Mouse (Mus musculus): ENCODE measurements around the gene Mtfp1. TPM values are rescaled to one million over a fixed set of nuclear protein-coding genes. Genes with fewer than 3 reads are reported as not detected.
"Not testable (repeated sequence)": the region's sequence is repeated elsewhere in the genome, so short reads cannot be mapped to it uniquely, and the experiment has no call there.

The Mtfp1 gene
- polyA plus RNA-seq, 1 experiment from 2014 or later, result 8.7 TPM

DNA sequence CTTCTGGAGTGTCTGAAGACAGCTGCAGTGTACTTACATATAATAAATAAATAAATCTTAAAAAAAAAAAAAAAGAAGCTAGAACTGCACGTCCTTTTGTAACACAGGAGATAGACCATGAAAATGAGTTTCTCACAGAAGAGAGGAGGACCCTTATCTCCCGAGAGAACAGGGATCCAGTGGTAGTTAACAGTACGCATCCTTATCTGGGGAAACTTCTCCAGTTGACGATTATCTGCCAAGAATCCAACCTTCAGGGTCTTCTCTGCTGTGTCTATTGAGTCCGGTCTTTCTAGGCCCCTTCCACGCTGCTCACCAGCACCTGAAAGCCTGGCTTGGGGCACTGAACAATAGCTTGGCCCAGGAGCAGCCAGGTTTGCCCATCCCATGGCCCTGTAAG, 18.7 kb upstream of the Mtfp1 start:
- H3K9ac ChIP-seq (replicated peaks), result no peak overlapping the region
- WGBS, result 81% methylated on average over 6 of the region's 6 CpGs
- H3K27me3 ChIP-seq, result peaks cover 30% of the 10 kb centered on the region
- no peak overlapping the region for H3K27ac ChIP-seq
- H3K9me3 ChIP-seq, result no peaks in the 10 kb centered on the region
- no peak for ATAC-seq (ENCODE audit: insufficient number of reproducible peaks, insufficient read depth, low FRiP score, low TSS enrichment, low read depth)
- H3K4me3 ChIP-seq (replicated peaks), result no peak overlapping the region
- peaks cover 10% of the 10 kb centered on the region; the same call in 1 of the 2 replicates for H3K4me1 ChIP-seq (replicated peaks)
- no peak overlapping the region for H3K4me2 ChIP-seq
- peaks cover 16% of the 10 kb centered on the region; the same call in 1 of the 2 replicates for H3K36me3 ChIP-seq

DNA sequence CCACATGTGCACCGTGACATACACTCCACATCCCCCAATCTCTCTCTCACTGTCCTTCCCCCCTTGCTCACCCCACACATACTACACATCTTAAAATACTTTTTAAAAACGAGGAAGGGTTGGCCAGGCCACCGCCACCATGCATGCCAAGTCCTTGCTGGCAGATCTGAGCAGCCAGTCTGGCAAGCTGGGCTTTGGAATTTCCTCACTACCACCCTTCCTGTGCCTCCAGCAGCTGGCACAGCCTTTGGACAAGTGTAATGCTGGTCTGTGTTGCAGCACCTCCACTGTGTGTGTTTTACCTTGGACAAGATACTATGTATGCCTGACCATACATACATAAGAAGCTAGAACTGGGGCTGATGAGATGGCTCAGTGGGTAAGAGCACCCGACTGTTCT, 18.3 kb upstream of the Mtfp1 start:
- H3K9me3 ChIP-seq, result no peaks in the 10 kb centered on the region
- no peak for ATAC-seq (ENCODE audit: insufficient number of reproducible peaks, insufficient read depth, low FRiP score, low TSS enrichment, low read depth)
- peaks cover 26% of the 10 kb centered on the region for H3K27me3 ChIP-seq
- no peak overlapping the region for H3K27ac ChIP-seq
- no peak overlapping the region for H3K9ac ChIP-seq (replicated peaks)
- 86% methylated on average over 4 of the region's 4 CpGs for WGBS
- peaks cover 10% of the 10 kb centered on the region; the same call in 1 of the 2 replicates for H3K4me1 ChIP-seq (replicated peaks)
- no peak overlapping the region for H3K4me3 ChIP-seq (replicated peaks)
- no peak overlapping the region for H3K4me2 ChIP-seq
- peaks cover 21% of the 10 kb centered on the region; the same call in 1 of the 2 replicates for H3K36me3 ChIP-seq

DNA sequence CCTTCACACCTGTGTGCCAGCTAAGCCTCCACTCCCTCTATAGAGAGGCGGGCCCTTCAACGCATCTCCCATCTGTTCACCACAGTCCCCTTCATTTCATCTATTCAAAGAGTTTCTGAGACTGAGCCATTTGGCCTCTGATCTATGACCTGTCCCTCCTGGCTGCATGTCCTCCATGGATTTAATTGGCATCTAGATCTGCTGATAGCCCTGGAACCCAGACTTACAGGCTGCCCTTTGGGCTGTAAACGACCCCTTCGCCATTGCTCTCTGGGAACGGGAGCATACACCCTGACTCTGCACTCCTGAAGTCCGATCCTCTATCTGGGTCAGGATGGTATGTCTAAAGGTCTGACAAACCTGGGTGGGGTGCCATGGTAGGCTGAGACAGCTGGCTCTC, 17.6 kb upstream of the Mtfp1 start:
- peaks cover 23% of the 10 kb centered on the region; the same call in 1 of the 2 replicates for H3K36me3 ChIP-seq
- WGBS, result 62% methylated on average over 6 of the region's 6 CpGs
- no peaks in the 10 kb centered on the region for H3K9me3 ChIP-seq
- no peak overlapping the region for H3K4me3 ChIP-seq (replicated peaks)
- no peak overlapping the region for H3K27ac ChIP-seq
- H3K27me3 ChIP-seq, result peaks cover 19% of the 10 kb centered on the region
- H3K9ac ChIP-seq (replicated peaks), result no peak overlapping the region
- peaks cover 7% of the 10 kb centered on the region; the same call in 1 of the 2 replicates for H3K4me1 ChIP-seq (replicated peaks)
- no peak for ATAC-seq (ENCODE audit: insufficient number of reproducible peaks, insufficient read depth, low FRiP score, low TSS enrichment, low read depth)
- no peak overlapping the region for H3K4me2 ChIP-seq

DNA sequence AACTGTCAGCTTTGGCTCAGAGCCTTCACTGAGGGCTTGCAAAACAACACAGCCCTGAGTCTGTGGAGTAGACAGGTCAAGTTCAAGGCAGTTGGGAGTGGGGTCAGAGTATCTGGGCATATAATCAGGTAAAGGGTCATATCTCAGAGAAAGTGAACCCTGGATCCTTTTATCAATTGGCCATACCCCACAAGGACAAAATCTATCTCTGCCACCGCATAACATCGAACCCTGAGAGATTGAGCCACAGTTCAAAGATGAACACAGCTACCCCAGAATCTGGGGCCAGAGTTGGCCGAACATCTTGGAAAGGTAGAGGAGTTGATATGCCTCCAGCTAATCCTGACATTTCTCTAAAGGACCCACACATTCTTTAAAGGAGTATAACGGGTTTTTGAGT, 16.8 kb upstream of the Mtfp1 start:
- 90% methylated on average over 4 of the region's 4 CpGs for WGBS
- H3K4me1 ChIP-seq (replicated peaks), result no peaks in the 10 kb centered on the region
- H3K9ac ChIP-seq (replicated peaks), result no peak overlapping the region
- H3K27ac ChIP-seq, result no peak overlapping the region
- ATAC-seq (ENCODE audit: insufficient number of reproducible peaks, insufficient read depth, low FRiP score, low TSS enrichment, low read depth), result no peak
- no peaks in the 10 kb centered on the region for H3K9me3 ChIP-seq
- H3K4me3 ChIP-seq (replicated peaks), result no peak overlapping the region
- peaks cover 23% of the 10 kb centered on the region; the same call in 1 of the 2 replicates for H3K36me3 ChIP-seq
- peaks cover 11% of the 10 kb centered on the region for H3K27me3 ChIP-seq
- no peak overlapping the region for H3K4me2 ChIP-seq

DNA sequence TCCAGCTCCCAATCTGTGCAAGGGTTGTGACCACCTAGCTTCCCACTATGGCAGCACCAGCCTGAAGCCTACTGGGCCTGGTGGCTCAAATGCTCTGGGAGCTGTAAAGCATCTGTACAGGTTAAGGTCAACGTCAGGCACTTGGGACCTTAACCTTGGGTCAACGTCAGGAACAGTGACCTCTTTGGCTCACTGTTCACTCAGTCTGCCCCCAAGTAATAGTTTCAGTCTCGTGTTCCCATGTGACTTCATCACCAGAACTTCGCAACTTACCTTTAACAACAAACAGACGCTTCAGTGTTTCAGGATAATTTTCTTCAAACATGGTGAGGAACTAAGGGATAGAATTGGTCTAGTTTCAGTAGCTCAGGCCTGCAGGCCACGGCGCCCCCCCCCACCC, 13.4 kb upstream of the Mtfp1 start:
- Histone ChIP-seq H3K9me3 (no peaks in the 10 kb centered on the region), H3K4me1 (replicated peaks) (no peaks in the 10 kb centered on the region), H3K27ac (no peak overlapping the region), H3K36me3 (peaks cover 30% of the 10 kb centered on the region; the same call in 1 of the 2 replicates), H3K4me3 (replicated peaks) (no peak overlapping the region), H3K9ac (replicated peaks) (no peak overlapping the region), H3K4me2 (no peak overlapping the region), H3K27me3 (no peaks in the 10 kb centered on the region)
- WGBS, result 67% methylated on average over 7 of the region's 7 CpGs
- no peak for ATAC-seq (ENCODE audit: insufficient number of reproducible peaks, insufficient read depth, low FRiP score, low TSS enrichment, low read depth)

DNA sequence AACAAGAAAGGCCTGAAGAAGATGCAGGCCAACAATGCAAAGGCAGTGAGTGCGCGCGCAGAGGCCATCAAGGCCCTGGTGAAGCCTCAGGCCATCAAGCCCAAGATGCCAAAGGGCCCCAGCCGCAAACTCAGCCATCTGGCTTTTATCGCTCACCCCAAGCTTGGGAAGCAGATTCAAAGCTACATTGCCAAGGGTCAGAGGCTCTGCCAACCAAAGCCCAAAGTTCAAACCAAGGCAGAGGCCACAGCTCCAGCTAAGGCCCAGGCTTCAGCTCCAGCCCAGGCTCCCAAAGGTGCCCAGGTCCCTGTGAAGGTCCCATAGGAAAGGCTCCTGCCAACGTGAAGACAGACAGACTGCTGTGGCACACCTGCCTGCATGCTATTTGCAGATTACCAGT, 12.7 kb upstream of the Mtfp1 start:
- not testable (repeated sequence) for ATAC-seq (ENCODE audit: insufficient number of reproducible peaks, insufficient read depth, low FRiP score, low TSS enrichment, low read depth); H3K4me3 ChIP-seq (replicated peaks)
- 93% methylated on average over 6 of the region's 6 CpGs for WGBS

DNA sequence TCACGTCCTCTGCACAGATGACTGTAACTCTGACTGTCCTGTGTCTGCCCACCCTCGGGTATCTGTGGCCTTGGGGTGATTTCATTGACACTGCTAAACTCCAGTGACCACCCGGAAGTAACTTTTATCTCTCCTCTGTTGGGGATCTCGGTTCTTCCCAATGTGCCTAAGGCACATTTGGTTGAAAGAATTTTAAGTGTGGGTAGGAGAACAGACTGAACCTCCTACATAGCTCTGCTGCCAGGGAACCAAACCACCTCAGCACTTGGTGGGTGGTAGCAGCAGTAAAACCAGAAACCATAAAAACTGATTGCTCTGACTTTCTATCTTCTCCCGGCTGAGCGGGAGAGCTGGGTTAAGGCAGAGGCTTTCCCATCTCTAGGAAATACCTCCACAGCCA, 10.2 kb upstream of the Mtfp1 start:
- Histone ChIP-seq H3K27me3 (no peaks in the 10 kb centered on the region), H3K9ac (replicated peaks) (no peak overlapping the region), H3K4me1 (replicated peaks) (no peaks in the 10 kb centered on the region), H3K36me3 (peaks cover 22% of the 10 kb centered on the region; the same call in 1 of the 2 replicates), H3K9me3 (no peaks in the 10 kb centered on the region), H3K4me3 (replicated peaks) (no peak overlapping the region), H3K27ac (no peak overlapping the region), H3K4me2 (no peak overlapping the region)
- WGBS, result 32% methylated on average over 6 of the region's 6 CpGs
- no peak for ATAC-seq (ENCODE audit: insufficient number of reproducible peaks, insufficient read depth, low FRiP score, low TSS enrichment, low read depth)

More for the DNA sequence above, 12.7 kb upstream of the Mtfp1 start:
- H3K36me3 ChIP-seq, result peaks cover 30% of the 10 kb centered on the region; the same call in 1 of the 2 replicates
- H3K4me2 ChIP-seq; H3K9ac ChIP-seq (replicated peaks); H3K27me3 ChIP-seq; H3K9me3 ChIP-seq; H3K4me1 ChIP-seq (replicated peaks); H3K27ac ChIP-seq: not testable (repeated sequence)

DNA sequence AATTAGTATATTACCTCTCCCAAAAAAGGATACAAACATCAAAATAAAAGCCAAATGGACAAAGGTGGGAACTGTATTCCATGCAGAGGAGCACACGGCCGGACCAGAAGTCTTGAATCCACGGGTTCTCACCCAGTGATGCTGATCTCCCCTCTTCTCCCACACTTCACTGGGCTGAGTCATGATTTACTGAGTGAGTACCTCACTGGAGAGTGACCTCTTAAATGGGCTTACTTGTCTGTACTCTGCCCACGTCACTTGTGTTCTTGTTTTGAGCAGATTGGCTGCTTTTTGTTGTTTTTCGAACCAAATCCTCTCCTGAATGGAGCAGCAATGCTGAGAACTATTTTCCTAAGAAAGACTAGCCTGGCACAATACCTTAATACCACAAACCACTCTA, 9.7 kb upstream of the Mtfp1 start:
- Histone ChIP-seq H3K4me3 (replicated peaks) (no peak overlapping the region), H3K4me1 (replicated peaks) (no peaks in the 10 kb centered on the region), H3K9ac (replicated peaks) (no peak overlapping the region), H3K4me2 (no peak overlapping the region), H3K27me3 (no peaks in the 10 kb centered on the region), H3K27ac (no peak overlapping the region), H3K36me3 (peaks cover 18% of the 10 kb centered on the region; the same call in 1 of the 2 replicates), H3K9me3 (no peaks in the 10 kb centered on the region)
- 73% methylated on average over 5 of the region's 5 CpGs for WGBS
- ATAC-seq (ENCODE audit: insufficient number of reproducible peaks, insufficient read depth, low FRiP score, low TSS enrichment, low read depth), result no peak

DNA sequence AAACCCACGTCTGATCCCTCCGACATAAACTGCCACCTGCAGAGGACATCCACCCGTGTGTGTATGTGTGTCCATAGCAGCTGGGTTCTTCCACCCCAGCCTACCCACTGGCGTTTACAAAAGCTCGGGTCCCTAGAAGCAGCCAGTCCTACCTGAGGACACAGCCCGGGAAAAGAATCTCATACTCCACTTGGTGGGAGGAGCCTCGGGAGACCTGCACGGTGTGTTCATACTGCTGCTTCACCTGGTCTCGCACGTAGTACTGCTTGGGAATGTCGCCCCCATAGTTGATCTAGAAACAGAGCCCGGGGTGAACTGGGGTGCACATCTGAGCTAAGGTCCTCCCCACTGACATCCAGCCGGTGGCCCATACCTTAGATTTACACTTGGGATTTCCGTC, 8.3 kb upstream of the Mtfp1 start:
- peaks cover 9% of the 10 kb centered on the region; the same call in 1 of the 2 replicates for H3K36me3 ChIP-seq
- no peaks in the 10 kb centered on the region for H3K27me3 ChIP-seq
- no peak overlapping the region for H3K4me3 ChIP-seq (replicated peaks)
- H3K9me3 ChIP-seq, result no peaks in the 10 kb centered on the region
- WGBS, result 80% methylated on average over 14 of the region's 14 CpGs
- H3K27ac ChIP-seq, result no peak overlapping the region
- H3K4me1 ChIP-seq (replicated peaks), result no peaks in the 10 kb centered on the region
- no peak overlapping the region for H3K9ac ChIP-seq (replicated peaks)
- ATAC-seq (ENCODE audit: insufficient number of reproducible peaks, insufficient read depth, low FRiP score, low TSS enrichment, low read depth), result no peak
- H3K4me2 ChIP-seq, result no peak overlapping the region

DNA sequence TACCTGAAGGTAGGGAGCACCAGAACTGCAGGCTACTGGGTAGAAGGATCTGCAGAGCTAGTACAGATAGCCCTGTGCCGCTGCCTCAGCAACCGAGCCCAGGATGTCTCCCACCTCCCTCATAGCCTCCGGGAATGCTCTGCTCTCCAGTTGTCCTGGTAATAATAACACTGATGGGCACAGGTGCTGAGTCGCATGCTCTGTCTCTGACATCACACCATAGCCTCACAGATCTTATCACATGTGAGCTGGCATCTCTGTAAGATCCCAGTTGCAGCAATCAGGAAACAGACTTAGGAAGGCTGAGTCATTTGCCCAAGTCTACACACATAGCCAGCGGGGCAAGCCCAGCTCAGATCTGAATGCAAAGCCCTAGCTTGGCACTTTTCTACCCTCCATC, 6.6 kb upstream of the Mtfp1 start:
- Histone ChIP-seq H3K27me3 (no peaks in the 10 kb centered on the region), H3K4me3 (replicated peaks) (no peak overlapping the region), H3K9me3 (no peaks in the 10 kb centered on the region), H3K4me1 (replicated peaks) (peaks cover 5% of the 10 kb centered on the region), H3K4me2 (no peak overlapping the region), H3K27ac (no peak overlapping the region), H3K9ac (replicated peaks) (no peak overlapping the region; the same call in 1 of the 2 replicates), H3K36me3 (0 out of 2 replicates have a peak, but pooled peaks cover 5% of the 10 kb centered on the region)
- 79% methylated on average over 5 of the region's 5 CpGs for WGBS
- no peak for ATAC-seq (ENCODE audit: insufficient number of reproducible peaks, insufficient read depth, low FRiP score, low TSS enrichment, low read depth)

DNA sequence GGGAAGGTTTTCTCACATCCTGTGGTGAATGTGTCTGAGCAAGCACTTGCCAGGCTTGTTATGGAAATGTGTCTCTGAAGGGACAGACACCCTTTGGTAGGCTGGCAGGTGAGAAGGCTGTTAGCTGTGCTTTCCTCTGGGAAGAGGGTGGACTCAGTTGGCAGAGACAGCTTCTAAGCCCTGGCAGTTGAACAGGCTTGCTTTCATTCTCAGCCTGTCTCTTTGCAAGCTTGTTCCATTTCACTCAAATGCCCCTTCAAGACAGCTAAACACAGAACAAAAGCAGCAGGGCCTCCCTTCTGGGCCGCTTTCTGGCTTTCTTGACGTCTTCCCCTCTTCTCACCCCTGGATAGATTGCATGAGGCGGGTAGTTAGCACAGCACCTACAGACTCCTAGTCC, 4.2 kb upstream of the Mtfp1 start:
- no peak for ATAC-seq (ENCODE audit: insufficient number of reproducible peaks, insufficient read depth, low FRiP score, low TSS enrichment, low read depth)
- Histone ChIP-seq H3K4me1 (replicated peaks) (peaks cover 19% of the 10 kb centered on the region), H3K9ac (replicated peaks) (no peak overlapping the region), H3K4me3 (replicated peaks) (no peak overlapping the region), H3K27me3 (no peaks in the 10 kb centered on the region), H3K36me3 (no peaks in the 10 kb centered on the region), H3K4me2 (no peak overlapping the region), H3K27ac (no peak overlapping the region), H3K9me3 (no peaks in the 10 kb centered on the region)
- WGBS, result 60% methylated on average over 3 of the region's 3 CpGs

DNA sequence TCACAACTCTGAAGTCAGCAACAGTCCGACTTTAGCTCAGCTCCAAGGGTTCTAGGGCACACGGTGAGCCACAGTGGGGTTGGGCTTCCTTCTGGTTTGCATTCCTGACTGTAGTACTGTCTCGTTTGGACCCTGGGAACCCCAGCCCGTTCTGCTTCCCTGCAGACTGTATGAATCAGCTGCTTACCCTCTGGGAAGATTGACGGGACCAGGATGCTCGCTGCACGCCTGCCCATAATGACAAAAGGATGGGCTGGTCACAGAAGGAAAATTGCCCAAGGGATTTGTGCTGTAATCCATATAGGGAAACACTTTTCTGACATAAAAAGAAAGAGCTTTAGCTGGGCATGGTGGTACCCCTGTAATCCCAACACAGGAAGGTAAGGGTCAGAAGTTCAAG, 3.6 kb upstream of the Mtfp1 start:
- no peak overlapping the region for H3K4me3 ChIP-seq (replicated peaks)
- no peak overlapping the region for H3K27ac ChIP-seq
- H3K36me3 ChIP-seq, result no peaks in the 10 kb centered on the region
- H3K4me1 ChIP-seq (replicated peaks), result peaks cover 22% of the 10 kb centered on the region
- 77% methylated on average over 7 of the region's 7 CpGs for WGBS
- ATAC-seq (ENCODE audit: insufficient number of reproducible peaks, insufficient read depth, low FRiP score, low TSS enrichment, low read depth), result no peak
- H3K27me3 ChIP-seq, result no peaks in the 10 kb centered on the region
- no peak overlapping the region for H3K4me2 ChIP-seq
- H3K9me3 ChIP-seq, result no peaks in the 10 kb centered on the region
- H3K9ac ChIP-seq (replicated peaks), result no peak overlapping the region

All from limb, embryonic 12.5 days (tissue).